Mouse (Mus musculus): ENCODE data around the gene Ubac2.
A peak's percentile ranks its signal among the peaks of the same experiment; 100 is the strongest.

Gene Ubac2

GRCm38 (mm10) chr14:122060642-122061041 lies 182.2 kb downstream of the Ubac2 start:
- DNase-seq, result peak; percentile 83 to 90

GRCm38 (mm10) chr14:122061376-122061775 lies 183.0 kb downstream of the Ubac2 start:
- DNase-seq, result no peak

GRCm38 (mm10) chr14:122062411-122063090 lies 184.1 kb downstream of the Ubac2 start:
- no peak for DNase-seq

- DNase-seq, result no peak
Measured at GRCm38 (mm10) chr14:122063599-122063998, 185.2 kb downstream of the Ubac2 start.

- DNase-seq, result peak; percentile 48 to 83
Measured at GRCm38 (mm10) chr14:122064519-122064918, 186.1 kb downstream of the Ubac2 start.

- no peak for DNase-seq
Measured at GRCm38 (mm10) chr14:122066243-122066642, 187.8 kb downstream of the Ubac2 start.

- peak; percentile 70 to 77 for DNase-seq
Measured at GRCm38 (mm10) chr14:122068036-122068435, 189.6 kb downstream of the Ubac2 start.

GRCm38 (mm10) chr14:122068801-122069695 lies 190.6 kb downstream of the Ubac2 start:
- DNase-seq, result peak in 1 of 2 experiments; percentile 35

- no peak for DNase-seq
Measured at GRCm38 (mm10) chr14:122069948-122070347, 191.5 kb downstream of the Ubac2 start.

All from kidney, postnatal 36 days (tissue).